Mouse (Mus musculus) cortical plate, adult 2 months (tissue): ENCODE results near the gene Frmd8.

ENCODE experiments used
- CTCF ChIP-seq: fragments of 200-500 bp; IDR thresholded peaks from 2 replicates; pipeline ENCODE4 v1.5.1; 2011; ENCODE audit warnings: mild to moderate bottlenecking, control low read depth, low read length; ENCODE audit not compliant: insufficient read depth; ENCODE audit errors: extremely low read depth
- POLR2A ChIP-seq: fragments of 200-500 bp; IDR thresholded peaks from 2 replicates; pipeline ENCODE4 v1.6.1; 2011; ENCODE audit warnings: mild to moderate bottlenecking, low read length, control low read depth; ENCODE audit not compliant: insufficient read depth; ENCODE audit errors: extremely low read depth

GRCm38 (mm10) chr19:5841389-5841946, 33.6 kb downstream of the Frmd8 start:
- TF ChIP-seq POLR2A: no peak
- no peak for TF ChIP-seq CTCF
